Mouse (Mus musculus): ENCODE data around the gene Rnf185.

- TF ChIP-seq EP300 (optimal IDR thresholded peaks at IDR 0.05) = no peak
- TF ChIP-seq CTCF (IDR thresholded peaks at IDR 0.05; ENCODE audit: low read depth) = no peak
Observed at GRCm38 (mm10) chr11:3412111-3412510, 40.1 kb downstream of the Rnf185 start.
